Mouse (Mus musculus): ENCODE measurements around the gene Spata13. TPM values are rescaled to one million over a fixed set of nuclear protein-coding genes. Genes with fewer than 3 reads are reported as not detected.

Gene Spata13
- polyA plus RNA-seq, 1 experiment from 2014 or later, result 23.0 TPM

GRCm38 (mm10) chr14:60641120-60641519, 7.3 kb downstream of the Spata13 start:
- Histone ChIP-seq H3K36me3 (no peaks in the 10 kb centered on the region), H3K4me2 (replicated peaks) (no peak overlapping the region), H3K9ac (no peak overlapping the region), H3K4me1 (peaks cover 19% of the 10 kb centered on the region; the same call in 1 of the 2 replicates), H3K4me3 (no peak overlapping the region), H3K27ac (no peak overlapping the region), H3K27me3 (no peaks in the 10 kb centered on the region), H3K9me3 (no peaks in the 10 kb centered on the region)
- no peak for ATAC-seq (ENCODE audit: insufficient number of reproducible peaks, insufficient read depth, low FRiP score, low TSS enrichment)
- WGBS, result 80% methylated on average over 6 of the region's 6 CpGs

- peaks cover 19% of the 10 kb centered on the region; the same call in 1 of the 2 replicates for H3K4me1 ChIP-seq
- no peak overlapping the region for H3K9ac ChIP-seq
- H3K4me3 ChIP-seq, result no peak overlapping the region
- H3K27ac ChIP-seq, result no peak overlapping the region
- H3K4me2 ChIP-seq (replicated peaks), result no peak overlapping the region
- ATAC-seq (ENCODE audit: insufficient number of reproducible peaks, insufficient read depth, low FRiP score, low TSS enrichment), result no peak
- H3K36me3 ChIP-seq, result no peaks in the 10 kb centered on the region
- H3K9me3 ChIP-seq, result no peaks in the 10 kb centered on the region
- no peaks in the 10 kb centered on the region for H3K27me3 ChIP-seq
- 90% methylated on average over 1 of the region's 1 CpGs for WGBS
Measured at GRCm38 (mm10) chr14:60642131-60642530, 8.3 kb downstream of the Spata13 start.

GRCm38 (mm10) chr14:60643098-60643870, 9.5 kb downstream of the Spata13 start:
- H3K4me2 ChIP-seq (replicated peaks), result no peak overlapping the region
- no peaks in the 10 kb centered on the region for H3K27me3 ChIP-seq
- no peak overlapping the region for H3K9ac ChIP-seq
- no peak overlapping the region for H3K4me3 ChIP-seq
- H3K36me3 ChIP-seq, result no peaks in the 10 kb centered on the region
- 36% methylated on average over 14 of the region's 14 CpGs for WGBS
- no peak for ATAC-seq (ENCODE audit: insufficient number of reproducible peaks, insufficient read depth, low FRiP score, low TSS enrichment)
- H3K27ac ChIP-seq, result no peak overlapping the region
- H3K4me1 ChIP-seq, result peaks cover 18% of the 10 kb centered on the region; the same call in 1 of the 2 replicates
- no peaks in the 10 kb centered on the region for H3K9me3 ChIP-seq

GRCm38 (mm10) chr14:60646373-60646772, 12.6 kb downstream of the Spata13 start:
- no peak for ATAC-seq (ENCODE audit: insufficient number of reproducible peaks, insufficient read depth, low FRiP score, low TSS enrichment)
- H3K36me3 ChIP-seq, result no peaks in the 10 kb centered on the region
- peaks cover 17% of the 10 kb centered on the region; the same call in 1 of the 2 replicates for H3K4me1 ChIP-seq
- H3K27ac ChIP-seq, result no peak overlapping the region
- WGBS, result 61% methylated on average over 5 of the region's 5 CpGs
- no peak overlapping the region for H3K4me2 ChIP-seq (replicated peaks)
- no peaks in the 10 kb centered on the region for H3K9me3 ChIP-seq
- no peak overlapping the region for H3K4me3 ChIP-seq
- no peaks in the 10 kb centered on the region for H3K27me3 ChIP-seq
- H3K9ac ChIP-seq, result no peak overlapping the region

- H3K36me3 ChIP-seq, result no peaks in the 10 kb centered on the region
- no peak overlapping the region for H3K27ac ChIP-seq
- H3K4me2 ChIP-seq (replicated peaks), result no peak overlapping the region
- no peak overlapping the region for H3K9ac ChIP-seq
- H3K27me3 ChIP-seq, result no peaks in the 10 kb centered on the region
- WGBS, result 91% methylated on average over 7 of the region's 7 CpGs
- H3K4me3 ChIP-seq, result no peak overlapping the region
- H3K9me3 ChIP-seq, result no peaks in the 10 kb centered on the region
- no peak for ATAC-seq (ENCODE audit: insufficient number of reproducible peaks, insufficient read depth, low FRiP score, low TSS enrichment)
- peaks cover 8% of the 10 kb centered on the region; the same call in 1 of the 2 replicates for H3K4me1 ChIP-seq
Measured at GRCm38 (mm10) chr14:60647885-60648284, 14.1 kb downstream of the Spata13 start.

- no peaks in the 10 kb centered on the region for H3K27me3 ChIP-seq
- no peak overlapping the region for H3K4me3 ChIP-seq
- no peaks in the 10 kb centered on the region for H3K36me3 ChIP-seq
- 0 out of 2 replicates have a peak, but pooled peaks cover 4% of the 10 kb centered on the region for H3K4me1 ChIP-seq
- H3K27ac ChIP-seq, result no peak overlapping the region
- no peak overlapping the region for H3K4me2 ChIP-seq (replicated peaks)
- no peaks in the 10 kb centered on the region for H3K9me3 ChIP-seq
- H3K9ac ChIP-seq, result no peak overlapping the region
- no peak for ATAC-seq (ENCODE audit: insufficient number of reproducible peaks, insufficient read depth, low FRiP score, low TSS enrichment)
- 89% methylated on average over 1 of the region's 1 CpGs for WGBS
Measured at GRCm38 (mm10) chr14:60648956-60649355, 15.2 kb downstream of the Spata13 start.

GRCm38 (mm10) chr14:60653184-60653583, 19.4 kb downstream of the Spata13 start:
- H3K27me3 ChIP-seq, result no peaks in the 10 kb centered on the region

GRCm38 (mm10) chr14:60653977-60654376, 20.2 kb downstream of the Spata13 start:
- 81% methylated on average over 5 of the region's 5 CpGs for WGBS
- Histone ChIP-seq H3K9me3 (no peaks in the 10 kb centered on the region), H3K4me3 (no peak overlapping the region), H3K27ac (no peak overlapping the region), H3K4me2 (replicated peaks) (no peak overlapping the region), H3K4me1 (no peaks in the 10 kb centered on the region; the same call in 1 of the 2 replicates), H3K27me3 (no peaks in the 10 kb centered on the region), H3K36me3 (no peaks in the 10 kb centered on the region), H3K9ac (no peak overlapping the region)
- ATAC-seq (ENCODE audit: insufficient number of reproducible peaks, insufficient read depth, low FRiP score, low TSS enrichment), result no peak; the same call in 1 of the 2 replicates

More at GRCm38 (mm10) chr14:60653184-60653583, 19.4 kb downstream of the Spata13 start:
- Histone ChIP-seq H3K36me3 (no peaks in the 10 kb centered on the region), H3K9me3 (no peaks in the 10 kb centered on the region), H3K27ac (no peak overlapping the region), H3K4me3 (no peak overlapping the region), H3K4me2 (replicated peaks) (no peak overlapping the region), H3K4me1 (no peaks in the 10 kb centered on the region; the same call in 1 of the 2 replicates), H3K9ac (no peak overlapping the region)
- no peak for ATAC-seq (ENCODE audit: insufficient number of reproducible peaks, insufficient read depth, low FRiP score, low TSS enrichment)
- WGBS, result 69% methylated on average over 4 of the region's 4 CpGs

- Histone ChIP-seq H3K9me3 (no peaks in the 10 kb centered on the region), H3K27me3 (no peaks in the 10 kb centered on the region), H3K4me3 (no peak overlapping the region), H3K4me1 (no peaks in the 10 kb centered on the region; the same call in 1 of the 2 replicates), H3K9ac (no peak overlapping the region), H3K4me2 (replicated peaks) (no peak overlapping the region), H3K27ac (no peak overlapping the region), H3K36me3 (no peaks in the 10 kb centered on the region)
- 65% methylated on average over 11 of the region's 11 CpGs for WGBS
- no peak for ATAC-seq (ENCODE audit: insufficient number of reproducible peaks, insufficient read depth, low FRiP score, low TSS enrichment)
Measured at GRCm38 (mm10) chr14:60654708-60655107, 20.9 kb downstream of the Spata13 start.

GRCm38 (mm10) chr14:60655941-60656700, 22.3 kb downstream of the Spata13 start:
- WGBS, result 78% methylated on average over 15 of the region's 15 CpGs
- Histone ChIP-seq H3K36me3 (no peaks in the 10 kb centered on the region), H3K4me3 (no peak overlapping the region), H3K9me3 (no peaks in the 10 kb centered on the region), H3K4me2 (replicated peaks) (no peak overlapping the region), H3K27ac (no peak overlapping the region), H3K27me3 (no peaks in the 10 kb centered on the region), H3K4me1 (no peaks in the 10 kb centered on the region; the same call in 1 of the 2 replicates), H3K9ac (no peak overlapping the region)
- ATAC-seq (ENCODE audit: insufficient number of reproducible peaks, insufficient read depth, low FRiP score, low TSS enrichment), result no peak

GRCm38 (mm10) chr14:60656701-60657085, 22.9 kb downstream of the Spata13 start:
- Histone ChIP-seq H3K4me2 (replicated peaks) (no peak overlapping the region), H3K4me1 (no peaks in the 10 kb centered on the region; the same call in 1 of the 2 replicates), H3K36me3 (no peaks in the 10 kb centered on the region), H3K9me3 (no peaks in the 10 kb centered on the region), H3K27ac (no peak overlapping the region), H3K27me3 (no peaks in the 10 kb centered on the region), H3K9ac (no peak overlapping the region), H3K4me3 (no peak overlapping the region)
- ATAC-seq (ENCODE audit: insufficient number of reproducible peaks, insufficient read depth, low FRiP score, low TSS enrichment), result no peak
- WGBS, result 93% methylated on average over 11 of the region's 11 CpGs

GRCm38 (mm10) chr14:60657891-60658290, 24.1 kb downstream of the Spata13 start:
- Histone ChIP-seq H3K4me2 (replicated peaks) (no peak overlapping the region), H3K27me3 (no peaks in the 10 kb centered on the region), H3K36me3 (no peaks in the 10 kb centered on the region), H3K27ac (no peak overlapping the region), H3K4me3 (no peak overlapping the region), H3K4me1 (no peaks in the 10 kb centered on the region; the same call in 1 of the 2 replicates), H3K9me3 (no peaks in the 10 kb centered on the region), H3K9ac (no peak overlapping the region)
- 76% methylated on average over 2 of the region's 2 CpGs for WGBS
- no peak for ATAC-seq (ENCODE audit: insufficient number of reproducible peaks, insufficient read depth, low FRiP score, low TSS enrichment)

Measured in embryonic facial prominence, embryonic 12.5 days (tissue).